Mouse (Mus musculus): Measurements from ENCODE around the gene Lrp5.
"Not testable (repeated sequence)": the region's sequence is repeated elsewhere in the genome, so short reads cannot be mapped to it uniquely, and the experiment has no call there.

Gene Lrp5

DNA sequence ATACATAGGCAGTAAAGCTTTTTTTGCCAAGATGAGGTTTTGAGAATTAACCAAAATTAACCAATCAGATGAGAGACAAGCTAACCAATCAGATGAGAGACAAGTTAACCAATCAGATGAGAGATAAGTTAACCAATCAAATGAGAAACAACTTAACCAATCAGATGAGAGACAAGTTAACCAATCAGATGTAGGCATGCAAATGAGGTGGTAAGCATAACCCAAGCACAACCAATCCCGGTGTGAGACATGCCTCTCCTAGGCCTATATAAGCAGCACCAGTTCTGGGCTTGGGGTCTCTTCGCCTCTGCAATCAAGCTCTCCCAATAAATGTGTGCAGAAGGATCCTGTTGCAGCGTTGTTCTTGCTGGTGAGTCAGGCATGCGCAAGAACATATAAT, 29.3 kb downstream of the Lrp5 start:
- DNase-seq (ENCODE audit: low read depth in 1 of 2, low spot score in 2 of 2) = not testable (repeated sequence)

DNA sequence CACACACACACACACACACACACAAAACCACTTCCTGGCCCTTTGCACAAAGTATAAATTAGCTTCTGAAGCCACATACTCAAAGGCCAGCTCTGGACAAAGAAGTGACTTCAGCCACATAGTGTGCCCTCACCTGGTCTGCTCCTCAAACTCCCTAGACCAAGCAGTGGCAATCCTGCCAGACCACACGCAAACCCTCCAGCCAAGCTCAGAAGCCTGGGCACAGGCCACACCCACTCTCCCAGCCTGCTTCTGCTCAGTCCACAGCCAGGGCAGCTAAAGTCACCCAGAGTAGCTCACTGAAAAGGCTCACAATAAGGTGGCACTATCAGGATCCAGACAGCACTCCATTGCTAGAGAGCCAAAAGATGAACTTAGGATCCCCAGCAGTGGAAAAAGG, 30.2 kb downstream of the Lrp5 start:
- no peak for DNase-seq (ENCODE audit: low read depth in 1 of 2, low spot score in 2 of 2)

DNA sequence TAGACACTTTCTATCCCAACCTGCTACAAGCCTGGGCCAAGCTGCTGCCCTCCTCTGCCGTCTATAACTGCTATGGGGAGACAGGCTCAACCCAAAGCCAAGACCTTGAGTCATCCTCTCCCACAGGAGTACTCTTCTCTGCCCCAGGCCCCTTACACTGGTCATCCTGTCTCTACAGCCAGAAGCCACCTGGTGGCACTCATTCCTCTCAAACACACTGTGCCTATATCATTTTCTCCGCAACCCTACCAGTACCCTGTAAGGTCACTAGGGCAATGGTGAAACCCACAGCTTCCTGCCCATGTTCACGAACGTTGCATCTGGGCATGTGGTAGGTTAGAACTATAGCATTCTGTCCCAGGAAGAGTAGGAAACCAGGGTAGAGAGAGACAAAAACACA, 31.4 kb downstream of the Lrp5 start:
- no peak for DNase-seq (ENCODE audit: low read depth in 1 of 2, low spot score in 2 of 2)

DNA sequence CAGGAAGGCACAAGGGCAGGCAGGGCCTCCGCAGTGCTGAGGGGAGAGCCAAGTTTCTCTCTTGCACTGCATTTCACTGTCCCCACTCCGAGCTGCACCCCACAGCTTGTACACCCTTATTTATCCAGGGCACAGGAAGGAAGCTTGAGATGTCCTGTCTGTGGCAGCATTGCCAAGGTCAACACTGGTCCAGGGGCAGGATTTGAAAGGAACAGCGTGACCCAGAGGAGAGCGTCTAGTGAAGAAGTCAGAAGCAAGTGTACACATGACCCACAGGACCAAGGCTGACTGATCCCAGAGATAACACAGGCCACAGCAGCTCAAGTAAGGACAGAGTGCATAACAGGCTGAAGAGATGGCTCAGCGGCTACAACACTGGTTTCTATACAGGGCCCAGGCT, 32.3 kb downstream of the Lrp5 start:
- DNase-seq (ENCODE audit: low read depth in 1 of 2, low spot score in 2 of 2) = no peak

DNA sequence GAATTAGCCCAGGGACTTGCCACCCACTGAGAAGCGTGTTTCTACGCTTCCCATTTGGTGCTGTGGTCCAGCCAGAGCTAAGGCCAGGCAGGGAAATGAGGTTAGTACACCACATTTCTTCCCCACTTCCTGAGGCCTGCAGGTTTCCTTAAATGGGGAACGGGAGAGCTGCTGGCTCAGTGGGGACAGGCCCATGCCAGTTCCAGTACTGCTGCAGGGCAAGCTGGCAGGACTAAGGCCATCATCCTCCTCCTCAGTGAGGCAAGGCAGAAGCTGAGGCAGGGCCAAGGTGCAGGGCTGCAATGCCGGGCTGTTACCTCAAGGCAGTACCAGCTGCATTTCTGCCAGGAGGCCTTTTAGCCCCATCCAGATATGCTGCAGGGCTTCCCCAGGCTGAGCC, 32.9 kb downstream of the Lrp5 start:
- DNase-seq (ENCODE audit: low read depth in 1 of 2, low spot score in 2 of 2) = no peak

DNA sequence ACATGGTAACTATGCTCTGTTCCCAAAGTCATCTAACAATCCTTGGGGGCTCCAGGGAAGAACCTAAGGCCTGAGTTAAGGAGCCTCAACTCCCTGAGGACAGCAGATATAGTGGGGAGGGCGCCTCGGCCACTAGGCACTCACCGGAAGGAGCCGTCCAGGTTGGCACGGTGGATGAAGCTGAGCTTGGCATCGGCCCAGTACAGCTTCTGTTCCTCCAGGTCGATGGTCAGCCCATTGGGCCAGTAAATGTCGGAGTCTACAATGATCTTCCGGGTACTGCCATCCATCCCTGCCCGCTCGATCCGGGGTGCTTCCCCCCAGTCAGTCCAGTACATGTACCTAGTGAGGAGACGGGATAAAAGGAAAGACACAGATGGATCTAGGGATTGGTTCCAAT, 34.4 kb downstream of the Lrp5 start:
- DNase-seq (ENCODE audit: low read depth in 1 of 2, low spot score in 2 of 2) = no peak

DNA sequence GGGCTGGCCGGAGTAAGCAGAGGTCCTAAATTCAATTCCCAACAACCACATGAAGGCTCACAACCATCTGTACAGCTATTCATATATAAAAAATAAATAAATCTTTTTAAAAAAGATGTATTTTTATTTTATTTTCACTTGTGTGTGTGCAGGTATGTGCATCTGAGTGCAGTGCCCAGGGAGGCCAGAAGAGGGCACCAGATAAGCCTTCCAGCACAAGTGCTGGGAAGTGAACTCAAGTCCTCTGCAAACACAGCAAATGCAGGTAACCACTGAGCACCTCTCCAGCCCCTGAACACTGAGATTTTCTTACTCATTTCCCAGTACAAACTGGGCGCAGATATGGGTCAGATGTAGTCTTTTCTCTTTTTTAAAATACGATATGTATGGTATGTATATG, 35.1 kb downstream of the Lrp5 start:
- DNase-seq (ENCODE audit: low read depth in 1 of 2, low spot score in 2 of 2) = no peak

DNA sequence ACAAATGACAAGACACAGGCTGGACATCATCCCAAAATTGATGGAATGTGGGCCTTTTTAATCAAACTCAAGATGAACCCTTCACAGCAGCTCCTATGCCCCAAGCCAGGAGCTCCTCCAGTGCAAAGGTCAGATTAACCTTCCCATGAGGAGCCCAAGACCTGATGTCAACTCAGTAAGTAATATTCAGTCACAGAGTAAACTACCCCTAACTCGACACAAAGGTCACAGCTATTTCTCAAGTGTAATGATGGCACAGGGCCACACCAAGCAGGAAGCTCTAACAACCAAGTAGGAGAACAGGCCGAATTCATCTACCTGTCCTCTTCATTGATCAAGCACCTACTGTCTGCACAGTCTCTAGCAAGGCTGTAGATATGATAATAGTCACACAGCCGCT, 35.9 kb downstream of the Lrp5 start:
- DNase-seq (ENCODE audit: low read depth in 1 of 2, low spot score in 2 of 2) = no peak

DNA sequence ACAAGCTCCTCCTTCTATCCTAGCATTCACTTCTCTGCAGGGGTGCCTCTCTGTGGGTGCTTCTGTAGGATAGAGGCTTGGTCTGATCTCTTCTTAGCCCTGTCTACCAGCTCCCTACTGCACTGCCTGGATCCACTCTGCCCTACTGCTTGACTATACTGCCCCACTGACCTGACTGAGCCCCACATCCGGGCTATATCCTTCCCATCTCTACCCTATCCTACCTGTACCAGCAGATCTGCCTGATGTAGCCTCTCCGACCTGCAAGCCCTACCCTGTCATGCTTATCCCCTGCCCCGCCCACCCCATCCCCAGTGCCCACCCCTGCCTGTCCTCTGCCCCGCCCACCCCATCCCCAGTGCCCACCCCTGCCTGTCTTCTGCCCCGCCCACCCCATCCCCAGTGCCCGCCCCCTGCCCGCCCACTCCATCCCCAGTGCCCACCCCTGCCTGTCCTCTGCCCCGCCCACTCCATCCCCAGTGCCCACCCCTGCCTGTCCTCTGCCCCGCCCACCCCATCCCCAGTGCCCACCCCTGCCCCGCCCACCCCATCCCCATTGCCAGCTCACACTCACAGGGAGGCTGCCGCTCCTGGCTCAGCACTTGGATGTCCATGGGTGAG, 37.4 kb downstream of the Lrp5 start:
- DNase-seq (ENCODE audit: low read depth in 1 of 2, low spot score in 2 of 2) = no peak

DNA sequence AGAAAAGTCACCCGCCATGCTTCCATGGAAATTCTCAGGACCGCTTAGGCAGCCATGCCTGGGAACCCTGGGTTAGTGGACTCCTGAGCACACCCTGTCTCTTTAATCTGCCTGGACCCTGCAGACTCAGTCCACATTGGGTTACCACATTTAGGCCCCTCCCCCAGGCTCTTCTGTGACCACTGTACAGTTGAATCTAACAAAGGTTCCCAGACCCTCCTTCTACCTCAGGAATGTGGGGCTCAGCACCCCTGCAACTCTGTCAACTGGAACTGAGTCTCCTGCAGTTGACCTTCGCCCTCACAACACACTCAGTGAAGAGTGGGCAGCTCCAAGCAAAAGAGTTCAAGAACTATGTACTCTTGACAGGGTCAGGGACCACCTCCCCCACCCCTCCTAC, 38.4 kb downstream of the Lrp5 start:
- no peak for DNase-seq (ENCODE audit: low read depth in 1 of 2, low spot score in 2 of 2)

DNA sequence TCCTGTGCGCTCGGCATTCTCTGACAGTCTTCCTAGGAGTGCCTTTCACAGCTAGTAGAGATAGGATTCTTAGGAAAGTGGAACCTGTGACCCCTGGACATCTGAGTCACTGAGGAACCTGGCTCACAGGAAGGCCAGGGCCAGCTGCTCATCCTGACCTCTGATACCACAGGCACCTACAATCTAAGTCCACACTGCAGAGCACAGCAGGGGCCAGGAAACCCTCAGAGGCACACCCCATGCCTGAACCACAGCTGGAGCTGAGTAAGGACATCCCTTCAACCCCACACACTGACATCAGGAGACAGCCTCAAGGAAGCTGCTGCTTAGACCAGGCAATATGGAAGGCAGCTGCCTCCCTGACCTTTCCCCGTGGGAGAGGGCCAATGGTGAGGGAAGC, 40.6 kb downstream of the Lrp5 start:
- no peak for DNase-seq (ENCODE audit: low read depth in 1 of 2, low spot score in 2 of 2)

DNA sequence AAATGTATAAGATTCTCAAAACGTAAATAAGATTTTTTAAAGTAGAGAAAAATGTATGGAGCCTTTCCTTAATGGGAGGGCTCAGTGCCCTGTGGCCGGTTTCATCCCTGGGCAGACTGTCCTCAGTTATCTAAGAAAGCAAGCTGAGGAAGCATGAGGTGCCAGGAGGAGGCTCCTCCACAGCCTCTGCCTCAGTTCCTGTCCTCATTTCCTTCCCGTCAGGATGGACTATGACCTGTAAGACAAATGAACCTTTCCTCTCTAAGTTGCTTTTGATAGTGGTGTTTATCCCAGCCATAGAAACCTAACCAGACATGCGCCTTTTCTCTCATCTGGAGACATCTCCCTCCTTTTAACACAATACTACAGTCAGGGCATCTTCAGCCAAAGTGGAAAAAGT, 41.0 kb downstream of the Lrp5 start:
- no peak for DNase-seq (ENCODE audit: low read depth in 1 of 2, low spot score in 2 of 2)

DNA sequence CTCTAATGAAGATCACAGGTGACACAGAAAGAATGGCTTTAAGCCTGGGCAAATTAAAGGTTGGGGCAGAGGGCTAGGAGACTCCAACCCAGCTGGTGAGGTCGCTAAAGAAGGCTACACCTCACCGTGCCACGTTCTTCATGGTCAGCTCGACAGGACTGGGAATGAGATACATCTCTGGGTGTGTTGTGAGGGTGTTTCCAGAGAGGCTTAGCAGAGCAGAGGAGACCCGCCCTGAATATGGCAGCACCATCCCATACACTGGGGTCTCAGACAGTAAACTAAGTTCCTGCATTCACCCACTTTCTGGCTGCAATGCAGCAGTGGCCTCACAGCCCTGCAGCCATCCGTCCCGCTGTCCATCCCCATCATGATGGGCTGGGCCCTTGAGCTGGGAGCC, 46.8 kb downstream of the Lrp5 start:
- no peak for DNase-seq (ENCODE audit: low read depth in 1 of 2, low spot score in 2 of 2)

DNA sequence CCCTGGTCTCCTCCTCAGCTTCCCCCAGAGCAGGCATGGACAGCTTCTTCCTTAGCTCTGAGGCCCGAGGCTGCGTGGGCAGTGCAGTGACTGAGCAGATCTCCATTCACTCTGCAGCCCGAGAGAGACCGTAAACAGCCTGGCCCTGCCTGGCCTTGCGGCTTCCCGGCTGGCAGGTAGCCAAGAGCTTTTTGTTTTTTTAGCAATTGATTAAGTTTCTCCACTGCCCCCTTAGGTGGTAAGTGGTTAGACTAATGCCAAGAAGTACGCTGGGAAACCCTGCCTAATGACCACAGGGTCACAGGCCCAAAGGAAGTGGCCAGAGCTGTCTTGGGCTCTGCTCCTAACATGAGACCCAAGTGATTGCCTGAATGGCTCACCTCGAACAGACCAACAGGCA, 47.7 kb downstream of the Lrp5 start:
- no peak for DNase-seq (ENCODE audit: low read depth in 1 of 2, low spot score in 2 of 2)

DNA sequence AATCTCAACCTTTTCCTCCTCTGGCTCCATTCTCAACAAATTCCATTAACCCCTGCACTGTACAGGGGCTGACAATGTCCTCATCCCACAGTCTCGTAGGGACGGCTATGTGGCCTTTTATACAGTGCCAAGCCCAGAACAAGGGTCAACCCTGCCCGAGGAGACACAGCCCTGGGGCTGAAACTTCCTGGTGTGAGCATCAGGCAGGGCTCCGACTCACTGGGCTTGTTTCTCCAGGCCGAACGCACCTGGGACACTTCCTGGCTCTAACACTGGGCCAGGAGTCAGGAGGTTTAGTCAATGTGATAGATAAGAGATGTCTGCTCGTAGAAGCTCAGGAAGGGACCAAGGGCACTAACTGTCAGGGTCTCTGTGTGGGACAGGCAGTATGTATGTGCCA, 54.3 kb downstream of the Lrp5 start:
- no peak for DNase-seq (ENCODE audit: low read depth in 1 of 2, low spot score in 2 of 2)

DNA sequence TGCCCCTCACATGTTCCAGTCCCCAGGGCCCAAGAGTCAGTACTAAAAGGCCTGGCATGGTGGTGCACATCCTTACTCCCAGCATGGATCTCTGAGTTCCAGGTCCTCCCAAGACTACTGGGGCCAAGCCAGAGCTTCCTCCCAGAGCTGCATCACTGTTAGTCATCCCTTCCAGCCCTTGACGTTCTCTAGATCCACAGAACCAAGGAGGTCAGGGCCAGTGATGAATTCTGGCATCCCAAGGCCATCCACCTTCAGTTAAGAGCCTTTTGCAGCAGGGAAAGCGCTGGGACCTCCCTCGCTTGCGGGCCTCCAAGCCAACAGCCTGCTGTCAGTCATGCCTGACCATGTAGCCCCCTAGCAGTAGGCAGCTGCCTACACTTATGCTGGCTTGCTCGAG, 54.9 kb downstream of the Lrp5 start:
- DNase-seq (ENCODE audit: low read depth in 1 of 2, low spot score in 2 of 2) = no peak

DNA sequence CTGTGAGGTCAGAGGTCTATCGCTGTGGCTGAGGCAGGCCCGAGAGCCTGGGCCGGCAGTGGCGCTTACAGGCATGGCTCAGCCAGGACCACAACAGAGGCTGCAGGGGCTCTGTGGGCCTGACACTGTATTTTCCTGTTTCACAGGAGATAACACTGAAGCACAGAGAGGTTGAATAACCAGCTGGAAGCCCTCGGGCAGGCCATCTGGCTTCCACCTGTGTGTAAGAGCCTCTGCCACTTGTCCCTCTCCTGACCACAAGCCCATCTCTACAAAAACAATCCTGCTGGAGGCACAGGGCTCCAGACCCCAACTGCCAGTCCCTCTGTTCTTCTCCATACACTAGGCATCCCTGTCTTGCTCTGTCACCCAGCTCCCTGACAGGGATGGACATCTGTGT, 55.9 kb downstream of the Lrp5 start:
- no peak for DNase-seq (ENCODE audit: low read depth in 1 of 2, low spot score in 2 of 2)

DNA sequence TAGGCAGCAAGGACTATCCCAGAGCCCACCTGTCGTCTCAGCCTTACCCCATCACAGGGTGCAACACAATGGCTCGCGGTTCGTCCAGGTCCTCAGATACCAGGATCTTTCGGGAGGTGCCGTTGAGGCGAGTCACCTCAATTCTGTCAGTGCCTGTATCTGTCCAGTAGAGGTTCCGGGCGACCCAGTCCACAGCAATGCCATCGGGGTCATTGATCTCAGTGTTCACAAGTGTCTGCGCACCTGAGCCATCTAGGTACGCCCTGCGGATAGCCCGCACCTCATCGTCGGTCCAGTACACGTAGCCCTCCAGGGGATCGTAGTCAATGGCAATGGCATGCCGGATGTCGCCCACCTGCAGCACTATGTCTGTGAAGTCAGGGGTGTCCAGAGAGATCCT, 56.3 kb downstream of the Lrp5 start:
- DNase-seq (ENCODE audit: low read depth in 1 of 2, low spot score in 2 of 2) = no peak

DNA sequence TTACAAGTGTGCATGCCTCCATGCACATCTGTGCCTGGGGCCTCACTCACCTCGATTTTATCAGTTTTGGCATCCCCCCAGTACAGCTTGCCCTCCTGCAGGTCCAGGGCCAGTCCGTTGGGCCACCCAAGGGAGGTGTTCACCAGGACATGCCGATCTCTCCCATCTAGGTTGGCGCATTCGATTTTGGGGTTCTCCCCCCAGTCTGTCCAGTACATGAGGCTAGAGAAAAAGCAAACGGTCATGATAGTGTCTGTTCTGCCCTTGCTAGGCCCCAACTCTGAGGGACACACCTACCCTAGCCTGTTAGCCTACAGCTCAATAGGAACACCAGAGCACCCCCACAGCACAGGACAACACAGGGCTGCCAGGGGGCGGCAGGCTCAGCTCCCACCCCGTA, 58.1 kb downstream of the Lrp5 start:
- DNase-seq (ENCODE audit: low read depth in 1 of 2, low spot score in 2 of 2) = no peak

DNA sequence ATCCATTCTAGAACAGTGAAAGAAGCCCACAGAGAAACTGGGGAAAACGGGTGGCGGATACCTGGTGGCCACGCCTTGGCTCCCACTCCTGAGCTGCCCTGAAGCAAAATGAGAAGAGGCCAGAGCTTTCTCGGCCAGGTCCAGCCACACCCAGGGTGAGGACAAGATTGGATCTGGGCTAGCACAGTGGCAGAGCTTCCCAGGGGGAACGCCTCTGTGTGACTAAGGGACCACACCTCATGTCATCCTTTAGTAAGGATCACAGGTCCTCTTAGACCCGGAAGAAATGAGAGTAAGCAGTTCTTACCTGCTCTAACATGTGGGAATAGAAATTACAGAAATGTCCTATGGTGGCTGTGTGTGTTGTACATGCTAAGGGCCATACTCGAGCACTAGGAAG, 61.3 kb downstream of the Lrp5 start:
- DNase-seq (ENCODE audit: low read depth in 1 of 2, low spot score in 2 of 2) = no peak

DNA sequence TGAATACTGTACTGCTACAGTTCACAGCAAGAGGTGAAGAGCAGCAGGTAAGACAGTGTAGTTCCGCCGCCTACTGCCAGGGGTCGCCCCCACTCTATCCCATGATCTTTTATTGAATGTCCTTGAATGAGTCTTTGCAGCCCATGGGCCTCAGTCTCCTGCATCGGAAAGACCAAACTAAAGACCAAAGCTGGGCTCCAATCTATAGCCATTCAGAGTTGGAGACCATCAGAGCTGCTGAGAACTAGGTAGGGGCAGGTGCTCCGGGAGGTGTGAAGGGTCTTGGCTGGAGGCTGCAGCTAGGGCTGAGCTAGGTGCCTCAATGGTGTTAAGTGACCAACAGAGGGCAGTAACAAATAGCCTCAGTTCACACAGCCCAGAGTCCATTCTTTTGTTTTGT, 62.5 kb downstream of the Lrp5 start:
- no peak for DNase-seq (ENCODE audit: low read depth in 1 of 2, low spot score in 2 of 2)

DNA sequence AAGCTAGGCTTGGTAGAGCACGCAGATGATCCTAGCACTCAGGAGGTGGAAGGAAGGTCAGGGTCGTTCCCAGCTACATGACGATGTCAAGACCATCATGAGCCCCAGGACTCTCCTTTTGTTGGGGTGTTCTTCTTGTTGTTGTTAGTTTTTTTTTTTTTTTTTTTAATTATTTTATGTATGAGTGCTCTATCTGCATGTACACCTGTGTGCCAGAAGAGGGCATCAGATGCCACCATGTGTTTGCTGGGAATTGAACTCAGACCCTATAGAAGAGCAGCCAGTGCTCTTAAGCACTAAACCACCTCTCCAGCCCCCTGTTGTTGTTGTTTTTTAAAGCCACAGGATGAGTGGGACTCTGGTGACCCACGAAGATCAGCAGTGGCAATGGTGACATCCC, 63.1 kb downstream of the Lrp5 start:
- DNase-seq (ENCODE audit: low read depth in 1 of 2, low spot score in 2 of 2) = no peak

DNA sequence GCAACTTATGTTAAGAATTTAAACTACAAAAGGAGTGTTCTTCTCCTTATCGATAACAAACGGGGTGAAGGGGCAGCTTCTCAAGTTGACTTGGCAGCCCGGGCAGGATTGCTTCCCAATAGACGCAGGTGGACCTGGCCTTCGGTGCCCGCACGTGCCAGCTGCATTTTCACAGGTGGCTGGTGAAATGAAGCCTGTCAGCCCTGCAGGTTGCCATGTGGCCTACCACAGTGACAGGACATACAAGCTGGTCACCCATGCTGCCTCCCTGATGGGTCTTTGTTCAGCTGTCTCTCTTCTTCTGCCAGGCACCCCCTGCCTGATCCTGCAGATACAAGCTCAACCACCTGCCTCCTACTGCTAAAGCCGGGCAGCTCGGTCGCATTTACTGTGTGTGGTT, 65.5 kb downstream of the Lrp5 start:
- DNase-seq (ENCODE audit: low read depth in 1 of 2, low spot score in 2 of 2) = no peak

DNA sequence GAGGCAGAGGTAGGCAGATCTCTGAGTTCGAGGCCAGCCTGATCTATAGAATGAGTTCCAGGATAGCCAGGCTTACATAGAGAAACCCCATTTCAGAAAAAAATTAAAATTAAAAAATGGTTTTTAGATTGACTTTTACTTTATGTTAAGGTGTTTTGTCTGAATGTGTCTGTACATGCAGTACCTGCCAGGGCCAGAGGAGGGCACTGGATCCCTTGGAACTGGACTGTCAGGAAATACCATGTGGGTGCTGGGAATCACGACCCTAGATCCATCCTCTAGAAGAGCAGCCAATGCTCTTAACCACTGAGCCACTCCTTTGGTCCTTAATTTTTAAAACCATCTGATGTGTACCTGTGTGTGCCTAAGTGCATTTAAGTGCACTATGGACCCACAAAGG, 67.0 kb downstream of the Lrp5 start:
- DNase-seq (ENCODE audit: low read depth in 1 of 2, low spot score in 2 of 2) = no peak

Measured in monocyte, adult 2 months (primary cell).